Mouse (Mus musculus) heart, postnatal 36 days (tissue): ENCODE measurements around the gene Npb. TPM values are rescaled to one million over a fixed set of nuclear protein-coding genes. Genes with fewer than 3 reads are reported as not detected.

Experiments
- DNase-seq, 2 experiments: peaks; one replicate each; pipeline ENCODE4 v3.0.0; 2021 to 2022
- intact Hi-C: fragments of 180-260 bp; cut with DNase I; formaldehyde crosslinking; loops from one replicate; pipeline ENCODE4 v1.15.1; 2025
- microRNA-seq, 2 experiments: library from miRNA; unstranded; fragments of <30 nt; microRNA quantifications; one replicate each; pipeline ENCODE4 v1.2.0; 2021; ENCODE audit warnings: borderline number of aligned reads in 2 of 2
- total RNA-seq, 2 experiments: library from RNA; stranded (reverse); gene quantifications; 2 replicates each; pipeline ENCODE4 v1.2.3; 2021

The Npb gene
- total RNA-seq, 2 experiments from 2014 or later: not detected

- intact Hi-C loops: no loop called here
- no peak for DNase-seq
These were observed 49.0 kb downstream of the Npb start for GRCm38 (mm10) chr11:120657301-120657700.

Small RNAs within 50 kb of the gene (microRNA-seq; reads per million reads assigned to microRNA genes)
- 0 to 0.67 reads per million in 2 experiments for gene Mir6936

Other genes with a start within 250 kb of the Npb start
- not detected for gene Fscn2, start 246.9 kb upstream of the Npb start, total RNA-seq
- gene Faap100, start 229.7 kb upstream of the Npb start, total RNA-seq: 10 to 100 TPM; 13.8 to 15.4 TPM
- gene Nploc4, start 170.8 kb upstream of the Npb start, total RNA-seq: 10 to 100 TPM; 60.4 to 62.2 TPM
- 1 to 10 TPM in 1 of 2 experiments, under 1 TPM in 1; 0.35 to 1.2 TPM for gene Tspan10, start 165.8 kb upstream of the Npb start, total RNA-seq
- under 1 TPM in 1 of 2 experiments, not detected in 1; 0.75 TPM for gene Pde6g, start 155.0 kb upstream of the Npb start, total RNA-seq
- 10 to 100 TPM; 54.1 to 61.4 TPM for gene Oxld1, start 150.4 kb upstream of the Npb start, total RNA-seq
- gene Ccdc137, start 150.4 kb upstream of the Npb start, total RNA-seq: 1 to 10 TPM; 5.9 to 6.4 TPM
- 10 to 100 TPM in 1 of 2 experiments, 1 to 10 TPM in 1; 8.6 to 12.2 TPM for gene Arl16, start 140.9 kb upstream of the Npb start, total RNA-seq
- gene Mrpl12, start 123.9 kb upstream of the Npb start, total RNA-seq: 100 to 1,000 TPM; 222 to 245 TPM
- 10 to 100 TPM; 13.4 to 15.0 TPM for gene Slc25a10, start 116.6 kb upstream of the Npb start, total RNA-seq
- gene Gcgr, start 77.8 kb upstream of the Npb start, total RNA-seq: 1 to 10 TPM in 1 of 2 experiments, under 1 TPM in 1; 0.80 to 1.2 TPM
- gene Mcrip1, start 58.8 kb upstream of the Npb start, total RNA-seq: 10 to 100 TPM; 43.1 to 43.7 TPM
- under 1 TPM in 1 of 2 experiments, not detected in 1; 0.67 TPM for gene Ppp1r27, start 57.3 kb upstream of the Npb start, total RNA-seq
- gene P4hb, start 35.2 kb upstream of the Npb start, total RNA-seq: 100 to 1,000 TPM; 252 to 258 TPM
- 100 to 1,000 TPM; 147 to 150 TPM for gene Arhgdia, start 26.9 kb upstream of the Npb start, total RNA-seq
- gene Alyref, start 10.1 kb upstream of the Npb start, total RNA-seq: 10 to 100 TPM; 46.4 to 47.8 TPM
- gene Anapc11, start 10.1 kb upstream of the Npb start, total RNA-seq: 10 to 100 TPM; 75.6 to 87.1 TPM
- gene Pcyt2, start 9.5 kb downstream of the Npb start, total RNA-seq: 10 to 100 TPM; 48.2 to 54.6 TPM
- gene Sirt7, start 16.8 kb downstream of the Npb start, total RNA-seq: 10 to 100 TPM; 10.0 to 10.1 TPM
- 10 to 100 TPM; 39.3 to 43.8 TPM for gene Mafg, start 25.1 kb downstream of the Npb start, total RNA-seq
- 1 to 10 TPM; 1.2 to 1.3 TPM for gene Pycr1, start 35.3 kb downstream of the Npb start, total RNA-seq
- gene Myadml2, start 39.7 kb downstream of the Npb start, total RNA-seq: 10 to 100 TPM; 76.1 to 78.1 TPM
- gene Notum, start 52.7 kb downstream of the Npb start, total RNA-seq: not detected
- gene Aspscr1, start 64.5 kb downstream of the Npb start, total RNA-seq: 10 to 100 TPM; 42.2 to 43.0 TPM
- gene Cenpx, start 105.3 kb downstream of the Npb start, total RNA-seq: 10 to 100 TPM; 33.1 to 38.3 TPM
- gene Lrrc45, start 105.4 kb downstream of the Npb start, total RNA-seq: 1 to 10 TPM; 5.3 to 7.0 TPM
- gene Rac3, start 113.0 kb downstream of the Npb start, total RNA-seq: 1 to 10 TPM in 1 of 2 experiments, under 1 TPM in 1; 0.36 to 1.6 TPM
- 10 to 100 TPM in 1 of 2 experiments, 1 to 10 TPM in 1; 9.2 to 12.0 TPM for gene Dcxr, start 118.8 kb downstream of the Npb start, total RNA-seq
- gene Cbr2, start 123.6 kb downstream of the Npb start, total RNA-seq: 10 to 100 TPM; 14.4 to 19.7 TPM
- gene Hmga1b, start 154.3 kb downstream of the Npb start, total RNA-seq: 10 to 100 TPM; 22.1 to 34.1 TPM
- gene Rfng, start 175.7 kb downstream of the Npb start, total RNA-seq: 10 to 100 TPM; 11.2 to 13.3 TPM
- gene Gps1, start 175.8 kb downstream of the Npb start, total RNA-seq: 10 to 100 TPM; 54.6 to 58.4 TPM
- 10 to 100 TPM; 25.0 to 29.0 TPM for gene Dus1l, start 187.9 kb downstream of the Npb start, total RNA-seq
- 10 to 100 TPM; 17.3 to 65.9 TPM for gene Fasn, start 216.1 kb downstream of the Npb start, total RNA-seq